ENCODE assay signal across 11 mouse cellular contexts in the genomic region with DNA sequence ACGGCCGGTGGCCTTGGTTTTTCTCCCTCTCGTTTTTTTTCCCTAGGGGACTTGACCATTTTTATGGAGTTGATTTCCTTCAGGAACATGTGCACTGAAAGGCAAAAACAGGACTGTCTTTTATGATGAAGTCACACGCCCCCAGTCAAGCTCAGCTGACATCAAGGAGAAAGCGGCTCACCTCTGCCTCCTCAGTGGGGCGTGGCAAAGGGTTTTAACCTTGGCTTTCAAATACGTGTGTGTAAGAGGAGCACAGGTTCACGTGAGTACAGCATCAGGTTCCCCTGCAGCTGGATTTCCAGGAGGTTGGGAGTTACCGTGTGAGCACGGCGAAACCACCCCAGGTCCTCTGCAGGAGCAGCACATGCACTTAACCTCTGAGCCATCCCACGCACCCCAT.
"Had no signal": no experiment of that assay in that cellular context is flagged by ENCODE, and none has a peak within 500 bp of the region (broad histone marks: within the 10 kb centered on the region; RNA-seq: fewer than 3 reads in every experiment).

No protein-coding gene starts in this region.

- H3K27ac ChIP-seq: layer of hippocampus, adult 2 months; limb, embryonic 12.5 days; liver, embryonic 13.5 days; lung, embryonic 15.5 days; midbrain, embryonic 13.5 days; stomach, embryonic 15.5 days had no signal

- DNase-seq: liver; liver, embryonic 13.5 days; liver, postnatal 0 days; right cerebral cortex, postnatal 14 days; thymus, adult 2 months; thymus, postnatal 25 days had no signal

- H3K27me3 ChIP-seq: stomach, embryonic 15.5 days had no signal

- ATAC-seq: liver, postnatal 0 days; midbrain, embryonic 13.5 days had no signal

- H3K9ac ChIP-seq: limb, embryonic 12.5 days; liver, embryonic 13.5 days; liver, postnatal 0 days; lung, embryonic 15.5 days; midbrain, embryonic 13.5 days; stomach, embryonic 15.5 days had no signal

- H3K36me3 ChIP-seq: limb, embryonic 12.5 days; lung, embryonic 15.5 days; midbrain, embryonic 13.5 days; stomach, embryonic 15.5 days had no signal

- H3K9me3 ChIP-seq: limb, embryonic 12.5 days; liver, embryonic 13.5 days; lung, embryonic 15.5 days; midbrain, embryonic 13.5 days; stomach, embryonic 15.5 days had no signal

- H3K4me3 ChIP-seq: layer of hippocampus, adult 2 months; limb, embryonic 12.5 days; liver, embryonic 13.5 days; lung, embryonic 15.5 days; midbrain, embryonic 13.5 days; stomach, embryonic 15.5 days had no signal

- H3K4me2 ChIP-seq: limb, embryonic 12.5 days; liver, embryonic 13.5 days; lung, embryonic 15.5 days; midbrain, embryonic 13.5 days; stomach, embryonic 15.5 days had no signal
